Mouse (Mus musculus): ENCODE data around the gene Uba1.
"Not testable (repeated sequence)": the region's sequence is repeated elsewhere in the genome, so short reads cannot be mapped to it uniquely, and the experiment has no call there.

- TF ChIP-seq CEBPB (IDR thresholded peaks at IDR 0.05; ENCODE audit: insufficient read depth, poor library complexity, severe bottlenecking); POLR2A (IDR thresholded peaks at IDR 0.05; ENCODE audit: insufficient read length, low read depth); USF1 (IDR thresholded peaks at IDR 0.05; ENCODE audit: low read depth); MYOG (IDR thresholded peaks at IDR 0.05; ENCODE audit: control insufficient read depth in 1 of 3, insufficient read depth in 1 of 3, insufficient read length in 2 of 3, low read depth in 2 of 3); TCF12 (IDR thresholded peaks at IDR 0.05; ENCODE audit: insufficient read depth, poor library complexity, severe bottlenecking); SRF (IDR thresholded peaks at IDR 0.05; ENCODE audit: control insufficient read depth, insufficient read length, low read depth); MYOD1 (IDR thresholded peaks at IDR 0.05; ENCODE audit: control insufficient read depth in 1 of 3, insufficient read length in 2 of 3, low read depth in 2 of 3): not testable (repeated sequence)
These were observed 71.9 kb downstream of the Uba1 start for GRCm38 (mm10) chrX:20730048-20730447.

Data from myocyte (in vitro differentiated cells).